Mouse (Mus musculus) layer of hippocampus, adult 2 months (tissue): ENCODE measurements around the gene Wbp2nl. TPM values are rescaled to one million over a fixed set of nuclear protein-coding genes. Genes with fewer than 3 reads are reported as not detected.
A peak's percentile ranks its signal among the peaks of the same experiment; 100 is the strongest.

Experiments
- DNase-seq, 2 experiments: peaks; one replicate each; pipeline ENCODE4 v3.0.0; 2022; ENCODE audit warnings: low spot score in 2 of 2
- H3K27ac ChIP-seq: fragments of 200-600 bp; 2 replicates; pipeline ENCODE4 v1.8.1; 2022
- H3K4me3 ChIP-seq: fragments of 200-600 bp; 2 replicates; pipeline ENCODE4 v1.8.1; 2022; ENCODE audit warnings: mild to moderate bottlenecking
- CTCF ChIP-seq: fragments of 200-600 bp; conservative IDR thresholded peaks from 2 replicates; pipeline ENCODE4 v1.8.1; 2022; ENCODE audit warnings: antibody characterized with exemption, mild to moderate bottlenecking, moderate library complexity
- total RNA-seq, 2 experiments: library from RNA; stranded (reverse); gene quantifications; 2 replicates each; pipeline ENCODE4 v1.2.3; 2021

Wbp2nl gene
- total RNA-seq, 2 experiments from 2014 or later: not detected

DNA sequence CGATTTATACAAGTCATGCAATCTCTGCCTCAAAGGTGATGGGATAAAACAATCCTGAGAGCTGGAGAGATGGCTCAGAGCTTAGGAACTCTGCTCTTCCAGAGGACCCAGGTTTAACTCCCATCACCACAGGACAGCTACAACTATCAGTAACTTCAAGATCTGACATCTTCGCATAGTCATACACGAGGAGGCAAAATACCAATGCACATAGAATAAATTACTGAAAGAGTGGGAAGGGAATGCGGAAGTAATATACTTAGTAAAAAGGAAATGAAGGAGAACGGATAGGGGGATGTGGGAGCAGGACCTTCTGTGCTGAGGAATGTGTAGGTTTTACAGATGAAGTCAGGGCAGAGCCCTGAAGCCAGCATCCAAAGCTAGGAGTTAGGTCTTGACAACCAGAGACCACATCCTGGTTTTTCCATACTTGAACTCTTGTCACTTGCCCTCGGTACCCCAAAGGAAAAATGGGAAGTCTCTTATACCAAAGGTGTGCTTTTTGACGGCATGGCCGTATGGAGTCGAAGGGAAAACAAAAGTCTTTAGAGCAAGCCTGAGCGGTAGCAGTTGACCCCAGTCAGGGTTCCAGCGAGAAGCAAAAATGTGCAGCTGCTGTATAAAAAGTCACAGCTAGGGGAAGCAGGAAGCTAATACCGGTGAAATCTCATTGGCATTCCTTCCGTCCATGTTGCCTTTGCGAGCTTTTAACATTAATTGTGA, 48.0 kb downstream of the Wbp2nl start:
- no peak for DNase-seq
- H3K27ac ChIP-seq: peak overlapping the region; percentile 97
- H3K4me3 ChIP-seq: peak overlapping the region; percentile 92
- TF ChIP-seq CTCF: peak; percentile 55

DNA sequence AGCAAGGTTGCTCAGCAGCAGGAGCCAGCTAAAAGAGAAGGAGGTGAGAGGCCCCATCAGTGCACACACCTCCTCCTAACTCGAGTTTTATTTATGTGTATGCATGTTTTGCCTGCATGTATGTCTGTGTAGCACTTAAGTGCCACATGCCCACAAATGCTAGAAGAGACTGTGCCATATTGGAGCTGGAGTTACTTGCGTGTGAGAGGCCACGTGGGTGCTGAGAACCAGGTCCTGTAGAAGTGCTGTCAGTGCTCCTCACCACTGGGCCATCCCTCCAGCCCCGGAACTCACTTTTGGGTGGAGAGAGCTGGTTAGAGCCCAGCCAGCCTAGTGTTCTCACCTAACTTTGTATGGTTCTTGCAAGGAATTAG, 48.5 kb downstream of the Wbp2nl start:
- no peak for DNase-seq
- H3K27ac ChIP-seq: peak overlapping the region; percentile 97
- TF ChIP-seq CTCF: no peak
- H3K4me3 ChIP-seq: peak overlapping the region; percentile 92

DNA sequence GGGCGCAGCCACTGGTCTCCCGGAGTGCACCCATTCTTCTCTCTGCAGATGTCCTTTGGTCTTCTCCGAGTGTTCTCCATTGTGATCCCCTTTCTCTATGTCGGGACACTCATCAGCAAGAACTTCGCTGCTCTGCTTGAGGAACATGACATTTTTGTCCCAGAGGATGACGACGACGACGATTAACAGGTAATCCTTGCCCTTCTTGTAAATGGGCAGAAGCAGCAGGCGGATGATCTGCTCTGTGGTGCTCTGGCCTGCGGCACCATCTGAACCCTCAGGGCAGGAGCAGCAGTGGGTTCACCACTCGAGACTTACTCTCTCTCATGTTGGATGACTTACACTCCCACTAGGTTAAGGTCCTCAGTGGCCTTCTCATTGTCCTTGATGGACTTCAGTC, 49.1 kb downstream of the Wbp2nl start:
- Histone ChIP-seq H3K4me3 (no peak overlapping the region), H3K27ac (no peak overlapping the region)
- no peak for TF ChIP-seq CTCF
- no peak for DNase-seq

DNA sequence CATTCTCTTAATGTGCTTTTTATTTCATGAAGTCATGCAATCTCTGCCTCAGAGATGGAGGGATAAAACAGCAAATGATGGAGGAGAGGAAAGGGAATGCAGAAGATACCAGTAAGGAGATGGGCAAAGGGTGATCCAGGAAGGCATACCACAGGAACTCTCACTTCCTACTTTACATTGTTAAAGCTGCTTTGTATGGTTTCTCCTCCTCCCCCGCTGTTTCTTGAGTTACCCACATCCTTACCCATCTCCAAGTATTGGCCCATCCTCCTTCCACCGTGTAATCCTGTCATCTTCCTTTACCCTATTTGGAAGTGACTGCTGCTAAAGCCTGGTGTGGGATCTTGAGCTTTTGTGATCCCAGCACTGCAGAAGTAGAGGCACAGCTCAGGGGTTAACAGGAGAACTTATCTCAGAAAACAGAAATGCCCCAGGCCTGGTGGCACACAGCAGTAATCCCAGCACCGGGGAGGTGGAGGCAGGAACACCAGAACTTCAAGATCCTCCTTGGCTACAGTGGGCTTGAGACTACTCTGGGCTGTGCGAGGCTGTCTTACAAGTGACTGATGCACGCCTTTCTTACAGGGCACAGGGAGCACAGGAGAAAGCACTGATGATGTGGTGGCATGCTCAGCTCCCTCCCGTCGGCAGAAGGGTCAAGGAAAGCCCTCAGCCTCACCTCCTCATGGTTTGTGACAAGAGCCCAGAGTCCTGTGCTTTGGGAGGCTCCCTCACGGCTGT, 49.7 kb downstream of the Wbp2nl start:
- Histone ChIP-seq H3K4me3 (no peak overlapping the region), H3K27ac (no peak overlapping the region)
- DNase-seq: no peak
- TF ChIP-seq CTCF: no peak

DNA sequence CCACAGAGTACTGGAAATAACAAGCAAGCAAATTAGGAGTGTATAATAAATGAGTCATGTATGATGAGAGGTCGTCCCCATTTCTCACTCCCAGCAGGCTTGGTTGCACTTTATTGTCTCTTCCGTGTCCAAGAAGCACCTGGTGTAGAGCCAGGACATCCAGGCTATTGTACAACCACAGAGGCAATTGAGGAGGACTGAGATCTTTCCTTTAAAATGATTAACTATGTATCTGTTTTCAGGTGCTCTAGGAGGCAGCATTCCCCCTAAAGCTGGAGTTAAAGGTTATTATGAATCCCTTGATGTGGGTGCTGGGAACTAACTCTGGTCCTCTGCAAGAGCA, 50.2 kb downstream of the Wbp2nl start:
- TF ChIP-seq CTCF: no peak
- Histone ChIP-seq H3K4me3 (no peak overlapping the region), H3K27ac (no peak overlapping the region)
- no peak for DNase-seq

DNA sequence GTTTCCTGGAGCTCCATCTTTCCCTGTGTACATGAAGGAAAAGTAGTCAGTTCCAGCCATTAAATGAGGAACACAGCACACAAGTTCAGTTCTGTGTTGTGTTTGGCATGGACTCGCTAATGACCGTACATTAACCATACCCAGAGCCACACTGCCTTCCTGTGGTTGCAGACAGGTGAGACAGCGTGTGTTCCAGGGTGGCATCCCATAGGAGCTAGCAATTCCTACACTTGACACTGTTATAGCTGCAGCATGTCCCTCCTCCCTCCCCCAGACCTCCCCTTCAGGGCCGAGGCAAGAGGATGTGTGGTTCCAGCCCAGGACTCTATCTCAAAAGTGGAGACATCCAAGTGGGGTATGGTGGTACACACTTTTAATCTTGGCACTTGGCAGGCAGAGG, 51.6 kb downstream of the Wbp2nl start:
- TF ChIP-seq CTCF: no peak
- Histone ChIP-seq H3K4me3 (no peak overlapping the region), H3K27ac (no peak overlapping the region)
- no peak for DNase-seq

DNA sequence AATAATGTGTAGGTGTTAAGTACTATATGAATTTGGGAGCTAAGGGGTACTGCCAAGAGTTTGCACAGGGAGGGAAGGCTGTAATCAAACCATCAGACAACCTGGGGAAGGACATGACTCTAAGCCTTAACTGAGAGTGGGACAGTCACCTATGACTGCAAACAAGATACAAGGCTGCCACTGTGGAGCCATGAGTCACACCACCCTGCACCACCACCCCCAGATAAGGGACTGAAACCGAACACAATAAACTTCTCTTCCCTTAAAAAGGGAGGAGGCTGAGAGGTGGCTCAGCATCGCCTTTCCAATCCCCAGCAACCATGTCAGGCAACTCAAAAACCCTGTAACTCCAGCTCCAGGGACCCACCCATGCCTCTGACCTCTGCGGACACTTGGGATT, 52.7 kb downstream of the Wbp2nl start:
- no peak for DNase-seq
- H3K27ac ChIP-seq: no peak overlapping the region
- no peak overlapping the region for H3K4me3 ChIP-seq
- TF ChIP-seq CTCF: no peak

DNA sequence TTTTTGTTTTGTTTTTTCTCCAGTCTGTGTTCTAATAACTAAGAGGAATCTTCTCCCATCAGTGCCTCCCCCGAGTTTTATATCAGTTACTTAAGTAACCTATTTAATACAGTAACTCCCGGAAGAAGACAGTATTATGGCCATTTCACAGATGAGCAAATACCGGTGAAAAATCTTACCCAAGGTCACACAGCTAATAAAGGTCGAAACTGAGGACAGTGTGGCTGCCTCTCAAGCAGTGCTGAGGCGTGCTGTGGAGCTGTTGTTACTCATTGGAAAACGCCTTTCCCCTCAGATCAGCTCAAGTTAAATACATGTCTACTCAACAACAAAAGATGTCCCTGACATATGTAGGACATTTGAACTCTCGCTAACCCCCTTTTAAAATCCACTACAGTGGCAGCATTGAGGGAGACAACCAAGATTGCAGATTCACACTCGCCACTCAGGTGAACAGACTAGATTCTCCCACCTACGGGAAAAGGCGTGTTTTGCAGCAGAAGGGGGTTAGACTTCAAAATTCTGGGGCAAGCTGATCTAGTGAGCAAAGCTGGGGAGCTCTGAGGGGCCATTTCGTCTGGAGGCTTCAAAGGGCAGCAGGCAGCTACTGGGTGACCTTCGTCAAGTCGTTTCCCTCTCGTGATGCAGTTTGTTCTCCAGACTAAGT, 54.5 kb downstream of the Wbp2nl start:
- no peak for TF ChIP-seq CTCF
- H3K4me3 ChIP-seq: peak overlapping the region; percentile 88
- no peak for DNase-seq
- H3K27ac ChIP-seq: peak overlapping the region; percentile 99

DNA sequence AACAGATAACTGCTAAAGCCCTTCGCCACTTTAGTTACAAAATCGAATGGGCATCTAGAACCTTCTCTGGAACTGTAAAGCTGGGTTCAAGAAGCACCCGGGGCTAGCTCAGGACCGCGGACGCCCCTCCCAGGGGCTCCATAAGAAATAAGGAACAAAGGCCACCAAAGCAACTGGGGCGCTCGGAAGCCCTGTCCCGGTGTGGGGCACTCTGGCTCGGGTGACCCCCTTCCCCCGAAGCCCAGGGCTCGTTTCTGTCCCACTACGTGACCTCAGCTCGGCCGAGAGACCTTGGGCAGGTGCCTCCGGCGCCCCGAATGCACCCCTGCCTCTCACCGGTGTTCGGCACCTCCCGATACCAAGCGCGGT, 55.0 kb downstream of the Wbp2nl start:
- H3K27ac ChIP-seq: peak overlapping the region; percentile 99
- peak overlapping the region; percentile 88 for H3K4me3 ChIP-seq
- no peak for TF ChIP-seq CTCF
- no peak for DNase-seq

DNA sequence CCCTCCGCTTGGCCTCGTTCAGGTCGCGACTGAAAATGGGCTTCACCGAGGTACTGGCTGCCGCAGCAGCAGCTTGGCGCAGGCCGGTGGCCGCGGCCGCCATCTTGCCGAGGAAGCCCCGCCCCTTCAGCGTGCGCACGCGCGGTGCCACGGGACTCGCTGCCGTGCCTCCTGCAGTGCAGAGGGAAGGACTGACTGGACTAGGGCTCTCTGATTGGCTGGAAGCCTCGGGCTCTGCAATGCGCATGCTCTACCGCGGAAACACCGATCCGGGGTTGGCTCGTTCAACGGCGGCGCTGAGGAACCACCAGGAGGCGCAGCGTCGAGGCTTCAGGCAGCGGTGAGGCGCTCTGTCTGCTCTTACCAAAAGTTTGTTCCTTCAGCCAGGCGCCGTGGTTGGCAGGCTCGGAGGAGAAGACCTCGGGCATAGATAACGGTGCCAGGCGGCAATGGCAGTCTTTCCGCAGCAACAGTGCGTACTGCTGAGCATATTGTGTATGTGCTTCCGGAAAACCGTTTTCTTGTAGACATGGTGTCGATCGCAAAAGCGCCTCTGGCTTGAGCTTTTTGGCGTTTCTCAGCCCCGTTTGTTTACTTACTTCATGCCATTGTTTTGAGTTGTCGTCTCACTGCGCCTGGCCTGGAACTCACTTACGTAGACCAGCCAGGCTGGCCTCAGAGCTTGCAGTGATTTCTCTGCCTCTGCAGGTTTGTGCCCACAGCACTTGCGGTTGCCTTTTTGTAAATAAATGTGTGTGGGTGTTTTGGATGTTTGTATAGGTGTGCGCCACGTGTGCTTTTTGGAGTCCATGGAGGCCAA, 55.6 kb downstream of the Wbp2nl start, which contains the start of gene Ndufa6:
Gene Ndufa6, minus strand, starts transcription at position 197 of the 820 bp plus-strand sequence.
- peak; percentile 97 to 98 for DNase-seq
- H3K4me3 ChIP-seq: peak within 1 kb of the TSS; percentile 88
- TF ChIP-seq CTCF: peak; percentile 97
- peak within 1 kb of the TSS; percentile 99 for H3K27ac ChIP-seq

DNA sequence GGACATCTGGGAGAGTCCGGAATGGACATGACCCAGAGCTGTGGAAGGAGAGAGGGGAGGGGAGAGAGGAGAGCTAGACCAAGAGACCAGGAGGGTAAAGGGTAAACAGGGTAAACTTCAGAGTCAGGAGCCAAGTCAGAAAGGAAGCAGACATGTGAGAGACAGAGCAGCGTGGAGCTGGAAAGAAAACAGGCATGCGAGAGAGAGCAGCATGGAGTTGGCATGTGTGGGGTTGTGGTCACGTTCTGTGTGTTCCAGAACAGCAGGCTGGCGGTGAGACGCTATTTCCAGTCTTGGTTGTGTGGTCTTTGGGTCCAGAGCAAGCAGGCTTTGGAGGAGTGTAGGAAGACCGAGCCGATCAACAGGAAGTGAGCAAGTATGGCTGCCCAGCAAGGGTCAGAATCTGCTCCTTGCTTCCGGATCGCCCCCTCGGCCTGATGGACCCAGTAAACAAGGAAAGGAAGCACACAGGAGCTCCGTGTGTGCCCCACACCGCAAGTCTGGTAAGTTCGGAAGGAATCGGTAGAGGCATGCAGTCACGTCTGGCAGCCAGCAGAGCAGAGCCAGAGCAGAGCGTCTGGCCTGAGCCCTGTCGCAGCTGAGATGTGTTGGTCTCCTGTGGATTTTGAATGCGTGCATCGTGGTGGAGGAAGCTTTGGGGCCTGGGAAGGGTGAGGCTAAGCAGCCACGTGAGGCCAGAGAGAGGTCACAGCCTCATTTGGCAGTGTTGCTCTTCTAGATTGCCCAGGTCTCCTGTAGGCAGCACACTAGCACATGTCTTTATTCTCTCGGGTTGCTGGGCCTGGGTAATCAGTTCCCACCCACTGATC, 59.9 kb downstream of the Wbp2nl start:
- no peak for DNase-seq
- peak overlapping the region; percentile 70; the same call in 1 of the 2 replicates for H3K27ac ChIP-seq
- TF ChIP-seq CTCF: peak; percentile 8; the same call in 1 of the 2 replicates
- H3K4me3 ChIP-seq: no peak overlapping the region

DNA sequence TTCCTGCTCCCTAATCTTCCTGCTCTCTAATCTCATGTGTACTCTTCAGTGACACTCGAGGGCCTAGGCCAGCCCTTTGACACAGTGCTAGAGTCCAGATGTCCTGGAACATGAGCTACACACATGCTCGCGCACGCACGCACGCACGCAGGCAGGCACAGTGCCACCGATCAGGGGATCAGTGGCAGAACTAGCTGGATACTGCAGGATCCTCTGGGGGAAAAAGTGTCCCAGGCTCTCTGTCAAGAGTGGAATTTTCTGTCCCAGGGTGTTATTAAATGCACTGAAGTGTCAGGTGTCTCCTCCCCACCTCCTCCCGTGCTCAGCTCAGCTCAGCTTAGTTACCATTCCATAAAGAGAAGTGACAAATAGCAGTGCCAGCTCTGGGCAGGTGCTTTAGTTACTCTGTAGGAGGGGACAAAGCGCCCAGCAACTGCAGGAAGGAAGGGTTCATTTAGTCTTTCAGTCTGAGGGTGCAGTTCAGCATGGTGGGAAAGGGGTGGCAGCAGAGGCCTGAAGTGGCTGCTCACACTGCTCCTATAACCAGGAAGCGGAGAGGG, 62.8 kb downstream of the Wbp2nl start:
- DNase-seq: no peak
- Histone ChIP-seq H3K27ac (no peak overlapping the region), H3K4me3 (no peak overlapping the region)
- TF ChIP-seq CTCF: peak; percentile 66
